Mouse (Mus musculus): ENCODE results near the gene Ccdc47. TPM values are rescaled to one million over a fixed set of nuclear protein-coding genes. Genes with fewer than 3 reads are reported as not detected.

The Ccdc47 gene
- polyA plus RNA-seq, 1 experiment from 2014 or later: 73.9 TPM

DNA sequence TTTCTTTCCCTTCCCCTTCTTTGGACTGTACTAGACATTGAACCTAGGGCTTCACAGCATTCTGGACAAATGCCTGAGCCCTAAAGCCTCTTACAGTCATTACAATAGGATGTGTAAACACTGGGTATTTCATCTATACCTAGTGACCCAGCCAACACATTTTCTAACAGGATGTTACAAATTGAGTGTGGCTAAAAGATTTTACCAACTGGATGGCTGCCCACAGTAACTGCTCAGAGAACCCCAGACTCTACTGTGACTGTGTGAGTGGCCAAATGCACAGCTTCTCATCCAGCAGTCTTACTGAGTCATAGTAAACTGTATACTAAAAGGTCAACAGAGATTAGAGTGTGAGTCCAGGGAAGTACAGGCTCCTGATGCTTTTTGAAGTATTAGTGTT lies 20.8 kb downstream of the Ccdc47 start:
- Histone ChIP-seq H3K27me3 (no peaks in the 10 kb centered on the region), H3K4me3 (replicated peaks) (no peak overlapping the region), H3K27ac (no peak overlapping the region), H3K36me3 (peaks cover 38% of the 10 kb centered on the region), H3K4me2 (no peak overlapping the region), H3K9ac (replicated peaks) (no peak overlapping the region), H3K4me1 (replicated peaks) (peaks cover 11% of the 10 kb centered on the region), H3K9me3 (no peaks in the 10 kb centered on the region)
- ATAC-seq (ENCODE audit: insufficient number of reproducible peaks, insufficient read depth, low FRiP score, low TSS enrichment, low read depth): no peak

DNA sequence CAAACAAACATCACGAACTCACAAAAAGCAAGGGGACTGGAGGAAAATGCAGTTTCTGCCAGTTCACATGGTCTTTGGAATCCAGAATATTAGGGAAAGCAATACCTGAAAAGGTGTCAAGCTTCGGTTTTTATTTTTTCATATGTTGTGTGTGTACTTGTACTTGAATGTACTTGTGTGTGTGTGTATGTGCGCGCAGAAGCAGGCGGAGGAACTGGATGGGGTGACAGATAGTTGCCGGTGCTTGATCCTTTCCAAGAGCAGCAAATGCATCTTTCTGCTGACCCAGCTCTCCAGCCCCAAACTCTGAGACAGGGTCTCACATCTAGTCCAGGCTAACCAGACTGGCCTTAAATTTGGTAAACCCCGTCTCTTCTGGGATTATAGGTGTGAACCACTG lies 21.3 kb downstream of the Ccdc47 start:
- no peaks in the 10 kb centered on the region for H3K9me3 ChIP-seq

DNA sequence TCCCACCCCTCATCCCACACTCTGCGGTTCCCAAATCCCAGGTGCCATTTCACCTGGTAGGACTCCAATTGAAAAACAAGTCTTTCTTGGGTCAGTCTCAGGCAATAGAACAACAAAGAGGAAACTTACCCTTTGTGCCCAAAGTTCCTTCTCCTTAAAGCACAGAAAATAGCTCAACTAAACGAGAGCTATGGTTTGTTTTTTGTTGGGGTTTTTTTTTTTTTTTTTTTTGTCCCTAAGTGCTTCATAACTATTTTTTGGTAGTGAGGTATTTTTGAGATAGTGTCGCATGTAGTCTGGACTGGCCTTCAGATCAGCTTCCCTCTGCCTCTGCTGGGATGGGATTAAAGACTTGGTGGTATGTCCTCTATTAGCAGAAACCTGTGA lies 22.0 kb downstream of the Ccdc47 start:
- peak overlapping the region; percentile 81 for H3K27ac ChIP-seq
- peak overlapping the region; percentile 72 for H3K4me3 ChIP-seq (replicated peaks)
- peak overlapping the region; percentile 73 for H3K4me2 ChIP-seq
- no peaks in the 10 kb centered on the region for H3K9me3 ChIP-seq
- H3K9ac ChIP-seq (replicated peaks): peak overlapping the region; percentile 69
- peaks cover 11% of the 10 kb centered on the region for H3K4me1 ChIP-seq (replicated peaks)
- no peak for ATAC-seq (ENCODE audit: insufficient number of reproducible peaks, insufficient read depth, low FRiP score, low TSS enrichment, low read depth)
- peaks cover 29% of the 10 kb centered on the region for H3K36me3 ChIP-seq
- no peaks in the 10 kb centered on the region for H3K27me3 ChIP-seq
- 31% methylated on average over 3 of the region's 3 CpGs for WGBS

More for the DNA sequence above, 21.3 kb downstream of the Ccdc47 start:
- H3K4me3 ChIP-seq (replicated peaks): no peak overlapping the region
- no peak overlapping the region for H3K27ac ChIP-seq
- no peaks in the 10 kb centered on the region for H3K27me3 ChIP-seq
- H3K4me2 ChIP-seq: no peak overlapping the region
- no peak for ATAC-seq (ENCODE audit: insufficient number of reproducible peaks, insufficient read depth, low FRiP score, low TSS enrichment, low read depth)
- H3K36me3 ChIP-seq: peaks cover 33% of the 10 kb centered on the region
- WGBS: 90% methylated on average over 7 of the region's 7 CpGs
- peaks cover 11% of the 10 kb centered on the region for H3K4me1 ChIP-seq (replicated peaks)
- H3K9ac ChIP-seq (replicated peaks): no peak overlapping the region

DNA sequence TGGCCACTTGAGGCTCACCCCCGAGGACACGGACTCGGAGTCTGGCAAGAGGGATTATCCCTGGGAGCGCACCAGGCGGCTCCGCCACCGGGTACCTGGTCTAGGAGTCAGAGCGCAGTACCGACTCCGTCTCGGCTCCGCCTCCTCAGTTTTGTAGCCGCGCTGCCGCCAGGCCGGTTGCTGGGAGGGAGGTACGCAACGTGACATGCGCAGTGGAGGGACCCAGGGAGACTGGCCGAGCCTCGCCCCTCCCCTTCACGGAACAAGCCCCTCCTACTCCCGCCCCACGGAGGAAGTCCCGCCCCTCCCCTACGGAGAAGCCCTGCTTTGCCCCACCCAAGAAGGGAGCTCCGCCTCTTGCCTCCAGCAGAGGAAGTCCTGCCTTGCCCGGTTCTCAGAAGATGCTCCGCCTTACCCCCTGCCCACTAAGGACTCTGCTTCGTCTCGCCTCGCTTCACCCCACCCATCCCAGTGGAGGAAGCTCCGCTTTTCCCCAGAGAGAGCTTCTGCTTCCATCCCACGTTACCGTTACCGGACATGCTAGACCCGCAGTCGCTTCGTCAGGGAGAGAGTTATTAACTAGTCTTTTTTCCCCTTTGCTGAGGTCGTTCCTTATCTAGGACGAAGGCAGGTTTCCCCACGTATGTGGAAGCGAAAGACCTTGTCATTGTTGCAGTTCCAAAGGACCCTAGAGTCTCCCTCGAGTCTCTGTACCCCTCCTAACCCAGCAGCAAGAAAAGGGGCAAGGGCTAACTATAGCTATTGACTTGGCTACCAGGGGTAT lies 22.6 kb downstream of the Ccdc47 start:
- under 1% methylated on average over 43 of the region's 44 CpGs for whole genome bisulfite sequencing
- no peaks in the 10 kb centered on the region for H3K27me3 ChIP-seq
- H3K27ac ChIP-seq: peak overlapping the region; percentile 85
- peak overlapping the region; percentile 73 for H3K4me2 ChIP-seq
- no peaks in the 10 kb centered on the region for H3K9me3 ChIP-seq
- peaks cover 25% of the 10 kb centered on the region for H3K36me3 ChIP-seq
- peak overlapping the region; percentile 72 for H3K4me3 ChIP-seq (replicated peaks)
- peak; percentile 97 for ATAC-seq (ENCODE audit: insufficient number of reproducible peaks, insufficient read depth, low FRiP score, low TSS enrichment, low read depth)
- H3K4me1 ChIP-seq (replicated peaks): peaks cover 11% of the 10 kb centered on the region
- peak overlapping the region; percentile 76 for H3K9ac ChIP-seq (replicated peaks)

DNA sequence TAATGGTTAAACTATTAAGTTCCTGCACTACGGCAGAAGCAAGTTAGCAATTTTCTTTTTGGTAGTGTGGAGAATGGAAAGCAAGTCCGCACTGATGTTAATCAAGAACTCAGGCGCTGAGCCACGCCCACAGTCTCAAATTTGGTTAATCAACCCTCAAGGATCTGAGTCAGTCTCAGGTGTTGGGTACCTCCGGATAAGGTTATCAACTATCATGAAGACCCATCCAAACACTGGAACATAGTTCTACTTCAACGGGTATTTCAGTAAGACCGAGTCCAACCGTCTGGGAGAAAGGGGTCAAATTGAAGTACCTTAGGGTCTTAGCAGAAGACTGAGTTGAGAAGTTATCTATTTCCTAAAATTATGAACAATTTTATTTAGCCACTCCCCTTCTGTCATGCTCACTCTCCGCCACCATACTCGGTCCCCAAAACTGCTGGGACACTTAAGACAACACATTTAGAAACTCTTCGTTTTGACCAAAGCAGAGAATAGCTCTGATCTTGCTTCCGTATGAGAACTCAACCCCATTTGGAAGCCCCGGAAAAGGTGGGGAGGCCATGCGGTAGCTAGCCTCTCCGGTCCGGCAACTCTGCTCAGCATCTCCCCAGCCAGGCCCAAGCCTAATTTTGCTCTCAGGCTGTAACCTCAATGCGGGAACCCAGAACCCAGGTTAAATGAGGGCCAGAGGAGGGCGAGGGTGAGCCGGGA lies 23.3 kb downstream of the Ccdc47 start:
- WGBS: 13% methylated on average over 19 of the region's 19 CpGs
- ATAC-seq (ENCODE audit: insufficient number of reproducible peaks, insufficient read depth, low FRiP score, low TSS enrichment, low read depth): peak; percentile 16; the same call in 1 of the 2 replicates
- Histone ChIP-seq H3K9me3 (no peaks in the 10 kb centered on the region), H3K4me2 (peak overlapping the region; percentile 73), H3K36me3 (peaks cover 17% of the 10 kb centered on the region), H3K27ac (peak overlapping the region; percentile 85), H3K4me1 (replicated peaks) (peaks cover 11% of the 10 kb centered on the region), H3K9ac (replicated peaks) (peak overlapping the region; percentile 76), H3K4me3 (replicated peaks) (peak overlapping the region; percentile 72), H3K27me3 (no peaks in the 10 kb centered on the region)

DNA sequence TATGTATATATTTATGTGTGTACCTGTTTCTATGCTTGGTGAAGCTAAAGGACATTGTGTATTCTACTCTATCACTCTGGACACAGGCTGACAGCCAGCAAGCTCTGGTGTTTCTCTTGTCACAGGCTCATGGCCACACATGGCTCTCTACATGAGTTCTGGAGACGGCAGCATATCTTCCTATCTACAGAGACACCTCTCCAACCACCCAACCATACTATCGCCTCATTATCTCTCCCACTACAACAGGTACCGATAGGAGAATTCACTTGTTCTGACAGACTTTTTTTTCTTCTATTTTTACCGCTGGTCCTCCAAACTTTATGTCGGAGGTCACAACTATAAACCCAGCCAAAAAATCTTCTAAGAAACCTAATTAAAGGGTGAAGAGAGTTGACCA lies 23.9 kb downstream of the Ccdc47 start:
- no peak for ATAC-seq (ENCODE audit: insufficient number of reproducible peaks, insufficient read depth, low FRiP score, low TSS enrichment, low read depth)
- peaks cover 12% of the 10 kb centered on the region for H3K36me3 ChIP-seq
- H3K4me3 ChIP-seq (replicated peaks): peak overlapping the region; percentile 72
- H3K27me3 ChIP-seq: no peaks in the 10 kb centered on the region
- H3K9ac ChIP-seq (replicated peaks): no peak overlapping the region
- H3K4me1 ChIP-seq (replicated peaks): peaks cover 11% of the 10 kb centered on the region
- H3K4me2 ChIP-seq: peak overlapping the region; percentile 73
- no peak overlapping the region for H3K27ac ChIP-seq
- H3K9me3 ChIP-seq: no peaks in the 10 kb centered on the region
- WGBS: 93% methylated on average over 5 of the region's 5 CpGs

DNA sequence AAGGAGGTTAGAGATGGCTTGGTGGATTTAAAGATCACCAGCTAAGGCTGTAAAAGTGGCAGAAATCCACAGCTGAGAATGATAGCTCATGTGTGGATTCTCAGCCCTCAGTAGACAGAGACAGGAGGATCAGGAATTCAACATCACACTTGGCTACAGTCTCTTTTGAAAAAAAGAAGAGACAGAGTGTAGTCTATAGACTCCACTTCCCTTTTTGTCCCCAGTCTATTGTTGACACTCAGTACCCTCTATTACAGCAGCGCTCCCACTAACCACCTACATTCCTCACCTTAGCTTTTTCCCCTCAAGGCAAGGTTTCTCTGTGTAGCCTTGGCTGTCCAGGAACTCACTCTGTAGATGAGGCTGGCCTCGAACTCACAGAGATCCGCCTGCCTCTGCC lies 24.4 kb downstream of the Ccdc47 start:
- peaks cover 7% of the 10 kb centered on the region for H3K36me3 ChIP-seq

DNA sequence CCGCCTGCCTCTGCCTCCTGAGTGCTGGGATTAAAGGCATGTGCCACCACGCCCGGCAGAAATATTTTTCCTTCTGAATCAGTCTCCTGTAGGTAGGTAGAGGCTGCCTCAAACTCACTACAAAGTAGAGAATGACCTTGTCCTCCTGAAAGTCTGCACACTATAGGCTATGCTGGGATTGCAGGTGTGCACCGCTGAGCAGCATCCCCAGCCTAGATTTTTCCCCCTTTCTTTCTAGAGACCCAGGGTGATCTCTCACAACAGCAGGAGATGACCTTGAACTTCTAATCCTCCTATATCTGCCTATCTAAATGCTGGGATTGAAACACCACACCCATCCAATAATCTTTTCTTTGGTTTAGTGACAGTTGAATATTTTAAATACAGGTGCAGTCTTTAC lies 28.8 kb downstream of the Ccdc47 start:
- no peak for ATAC-seq (ENCODE audit: insufficient number of reproducible peaks, insufficient read depth, low FRiP score, low TSS enrichment, low read depth)
- no peaks in the 10 kb centered on the region for H3K27me3 ChIP-seq
- H3K4me3 ChIP-seq (replicated peaks): no peak overlapping the region
- peaks cover 3% of the 10 kb centered on the region for H3K4me1 ChIP-seq (replicated peaks)
- WGBS: 84% methylated on average over 4 of the region's 4 CpGs
- H3K36me3 ChIP-seq: peaks cover 24% of the 10 kb centered on the region
- no peaks in the 10 kb centered on the region for H3K9me3 ChIP-seq
- no peak overlapping the region for H3K4me2 ChIP-seq
- no peak overlapping the region for H3K9ac ChIP-seq (replicated peaks)
- H3K27ac ChIP-seq: no peak overlapping the region

More for the DNA sequence above, 24.4 kb downstream of the Ccdc47 start:
- no peak for ATAC-seq (ENCODE audit: insufficient number of reproducible peaks, insufficient read depth, low FRiP score, low TSS enrichment, low read depth)
- Histone ChIP-seq H3K9me3 (no peaks in the 10 kb centered on the region), H3K4me3 (replicated peaks) (no peak overlapping the region), H3K27ac (no peak overlapping the region), H3K4me1 (replicated peaks) (peaks cover 11% of the 10 kb centered on the region), H3K4me2 (0 out of 2 replicates have a peak overlapping the region, but pooled peaks have one; percentile 73), H3K9ac (replicated peaks) (no peak overlapping the region), H3K27me3 (no peaks in the 10 kb centered on the region)
- WGBS: 92% methylated on average over 3 of the region's 3 CpGs

DNA sequence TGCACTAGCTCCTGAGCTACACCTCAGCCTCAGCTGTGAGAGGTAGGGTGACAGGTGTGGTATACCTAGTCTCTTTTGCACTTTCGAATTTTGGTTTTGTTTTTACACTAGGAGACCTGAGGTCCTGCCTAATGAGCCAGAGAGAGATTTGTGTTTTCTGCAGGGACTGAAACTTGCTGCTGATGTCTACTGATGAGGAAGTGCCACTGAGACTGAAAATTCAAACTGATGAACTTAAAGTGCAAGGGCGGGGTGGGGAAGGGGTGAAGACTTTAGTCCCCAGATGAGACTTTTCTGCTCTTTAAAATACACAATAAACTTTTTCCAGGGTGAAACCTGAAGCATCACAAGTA lies 35.7 kb downstream of the Ccdc47 start:
- Histone ChIP-seq H3K9ac (replicated peaks) (no peak overlapping the region), H3K4me3 (replicated peaks) (no peak overlapping the region), H3K9me3 (no peaks in the 10 kb centered on the region), H3K4me1 (replicated peaks) (no peaks in the 10 kb centered on the region), H3K27ac (no peak overlapping the region), H3K27me3 (no peaks in the 10 kb centered on the region), H3K36me3 (peaks cover 31% of the 10 kb centered on the region), H3K4me2 (no peak overlapping the region)
- WGBS: 87% methylated on average over 2 of the region's 2 CpGs
- ATAC-seq (ENCODE audit: insufficient number of reproducible peaks, insufficient read depth, low FRiP score, low TSS enrichment, low read depth): no peak

DNA sequence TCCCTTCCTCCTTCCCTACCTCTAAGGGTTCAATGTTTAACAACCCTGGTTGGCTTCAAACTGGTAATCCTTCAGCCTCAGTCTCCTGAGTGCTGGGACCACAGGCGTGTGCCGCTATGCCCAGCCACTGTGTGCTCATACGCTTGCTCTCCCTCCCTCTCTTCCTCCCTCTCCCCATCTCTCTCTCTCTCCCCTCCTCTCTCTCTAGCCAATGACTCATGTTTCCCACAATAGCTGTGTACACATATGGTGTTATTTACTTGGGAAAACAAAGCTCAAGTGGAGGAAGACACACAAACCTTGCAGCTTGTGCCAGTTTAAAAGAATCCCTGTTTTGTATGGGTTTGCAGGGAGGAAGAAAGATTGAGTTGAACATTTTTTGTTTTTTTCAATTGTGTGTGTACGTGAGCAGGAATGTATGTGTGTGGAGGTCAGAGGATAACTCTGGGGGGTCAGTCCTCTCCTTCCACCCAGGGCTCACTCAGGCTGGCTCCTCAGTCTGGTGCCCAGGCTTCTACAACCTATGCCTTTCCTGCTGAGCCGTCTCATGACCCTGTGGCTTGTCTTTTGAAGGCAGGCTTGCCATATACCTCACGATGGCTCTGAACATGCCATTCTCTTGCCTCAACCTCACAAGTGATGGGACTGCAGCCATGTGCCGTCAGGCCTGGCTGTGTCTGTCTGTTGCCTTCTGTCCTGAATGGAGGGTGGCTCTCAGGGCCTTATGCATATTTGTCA lies 36.3 kb downstream of the Ccdc47 start:
- 0 out of 2 replicates have a peak, but pooled peaks cover under 1% of the 10 kb centered on the region for H3K4me1 ChIP-seq (replicated peaks)
- H3K4me2 ChIP-seq: no peak overlapping the region
- 0 out of 2 replicates have a peak overlapping the region, but pooled peaks have one; percentile 27 for H3K9ac ChIP-seq (replicated peaks)
- H3K36me3 ChIP-seq: peaks cover 31% of the 10 kb centered on the region
- ATAC-seq (ENCODE audit: insufficient number of reproducible peaks, insufficient read depth, low FRiP score, low TSS enrichment, low read depth): no peak
- no peaks in the 10 kb centered on the region for H3K9me3 ChIP-seq
- no peak overlapping the region for H3K27ac ChIP-seq
- no peaks in the 10 kb centered on the region for H3K27me3 ChIP-seq
- WGBS: 84% methylated on average over 7 of the region's 7 CpGs
- H3K4me3 ChIP-seq (replicated peaks): no peak overlapping the region

All from limb, embryonic 12.5 days (tissue).